Mouse (Mus musculus) right cerebral cortex, adult 18-20 months (tissue): Measurements from ENCODE around the gene Trpm8.

ENCODE experiments used
- DNase-seq: peaks from one replicate; pipeline ENCODE4 v3.0.0; 2022; ENCODE audit warnings: mixed read lengths

Trpm8 gene

DNA sequence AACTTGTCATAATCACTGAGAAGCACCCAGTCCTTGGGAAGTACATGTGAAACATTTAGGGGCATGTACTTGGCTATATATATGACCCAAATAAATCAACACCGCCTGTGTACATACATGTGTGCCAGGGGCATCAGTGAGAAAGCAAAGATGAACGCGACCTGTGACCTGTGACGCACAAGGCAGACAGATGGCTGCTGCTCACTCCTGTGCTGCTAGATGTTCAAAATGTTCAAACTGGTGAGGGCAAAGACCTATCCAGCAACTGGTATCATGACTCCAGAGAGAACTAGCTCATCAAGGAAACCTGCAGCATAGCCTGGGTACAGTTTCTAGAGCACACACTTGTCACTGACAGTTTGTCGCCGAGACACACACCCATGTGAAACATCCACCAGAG, 10.0 kb upstream of the Trpm8 start:
- DNase-seq, result no peak

- DNase-seq, result no peak
Observed at GRCm38 (mm10) chr1:88268070-88268469, 9.4 kb upstream of the Trpm8 start.

DNA sequence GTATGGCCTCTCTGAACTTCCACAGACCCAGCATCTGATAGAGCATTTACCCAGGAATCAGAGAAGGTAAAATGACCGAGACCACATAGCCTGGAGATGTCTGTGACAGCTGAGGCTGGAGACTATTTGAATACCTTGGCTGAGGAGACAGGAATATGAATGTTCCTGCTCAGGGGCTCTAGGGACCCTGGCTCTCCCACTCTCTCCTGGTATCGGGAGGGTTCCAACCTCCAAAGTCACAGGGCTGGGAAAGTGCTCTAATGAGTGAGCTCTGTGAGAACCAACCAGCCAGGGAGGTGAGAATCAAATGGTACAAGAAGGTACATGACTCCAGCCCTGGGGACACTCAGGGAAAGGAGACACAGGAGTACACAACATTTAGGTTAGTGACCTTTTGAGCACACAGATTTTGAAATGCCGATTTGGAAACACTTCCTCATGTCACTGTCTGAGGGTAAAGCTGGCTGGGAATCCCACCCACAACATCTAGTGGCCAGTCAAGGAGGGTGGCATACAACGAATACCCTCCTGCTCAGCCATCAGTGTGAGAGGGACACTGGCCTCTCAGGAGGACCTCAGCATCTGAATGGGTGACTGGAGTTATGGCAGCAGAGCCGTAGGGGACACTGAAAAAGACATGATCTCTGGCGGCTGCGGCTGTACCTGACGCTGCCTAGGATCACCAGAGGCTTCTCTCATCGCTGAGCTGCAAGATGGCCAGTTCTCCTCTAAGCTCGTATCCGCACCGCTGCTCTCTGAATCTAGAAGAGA, 7.7 kb upstream of the Trpm8 start:
- DNase-seq, result no peak

DNA sequence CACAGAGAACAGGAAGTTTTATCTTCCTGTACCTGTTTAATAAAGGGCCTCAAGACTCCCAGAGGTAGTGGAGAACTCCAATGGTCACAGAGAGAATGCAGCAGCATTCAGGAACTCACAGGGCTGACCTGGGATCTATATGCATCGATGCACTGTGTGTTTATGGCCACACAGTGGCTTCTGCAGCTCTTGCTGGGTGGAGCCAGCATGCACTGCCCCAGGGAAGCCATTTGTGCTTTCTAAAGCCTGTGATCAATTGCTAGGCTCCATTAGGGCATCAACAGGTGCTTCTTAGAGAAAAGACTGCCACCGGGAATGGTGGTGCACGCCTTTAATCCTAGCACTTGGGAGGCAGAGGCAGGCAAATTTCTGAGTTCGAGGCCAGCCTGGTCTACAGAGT, 4.6 kb upstream of the Trpm8 start:
- DNase-seq, result no peak

DNA sequence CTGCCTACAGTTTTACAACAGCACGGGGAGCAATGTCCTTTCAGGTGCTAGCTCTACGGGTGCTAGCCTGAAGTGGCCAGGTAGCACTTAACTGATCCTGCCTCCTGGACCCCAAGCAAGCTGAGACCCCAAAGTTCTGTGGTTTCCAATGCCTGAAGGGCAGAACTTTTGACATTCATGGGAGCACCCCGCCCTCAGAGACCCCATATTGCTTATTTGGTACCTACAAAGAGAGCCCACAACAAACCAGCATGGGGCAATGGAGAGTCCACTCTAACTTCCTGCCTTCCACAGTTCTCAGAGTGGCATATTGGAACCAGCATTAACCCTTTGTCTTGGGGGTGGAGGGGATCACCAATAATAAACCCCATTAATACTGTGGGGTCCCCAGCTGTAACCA, 4.1 kb upstream of the Trpm8 start:
- no peak for DNase-seq

GRCm38 (mm10) chr1:88273832-88274231, 3.6 kb upstream of the Trpm8 start:
- DNase-seq, result no peak

DNA sequence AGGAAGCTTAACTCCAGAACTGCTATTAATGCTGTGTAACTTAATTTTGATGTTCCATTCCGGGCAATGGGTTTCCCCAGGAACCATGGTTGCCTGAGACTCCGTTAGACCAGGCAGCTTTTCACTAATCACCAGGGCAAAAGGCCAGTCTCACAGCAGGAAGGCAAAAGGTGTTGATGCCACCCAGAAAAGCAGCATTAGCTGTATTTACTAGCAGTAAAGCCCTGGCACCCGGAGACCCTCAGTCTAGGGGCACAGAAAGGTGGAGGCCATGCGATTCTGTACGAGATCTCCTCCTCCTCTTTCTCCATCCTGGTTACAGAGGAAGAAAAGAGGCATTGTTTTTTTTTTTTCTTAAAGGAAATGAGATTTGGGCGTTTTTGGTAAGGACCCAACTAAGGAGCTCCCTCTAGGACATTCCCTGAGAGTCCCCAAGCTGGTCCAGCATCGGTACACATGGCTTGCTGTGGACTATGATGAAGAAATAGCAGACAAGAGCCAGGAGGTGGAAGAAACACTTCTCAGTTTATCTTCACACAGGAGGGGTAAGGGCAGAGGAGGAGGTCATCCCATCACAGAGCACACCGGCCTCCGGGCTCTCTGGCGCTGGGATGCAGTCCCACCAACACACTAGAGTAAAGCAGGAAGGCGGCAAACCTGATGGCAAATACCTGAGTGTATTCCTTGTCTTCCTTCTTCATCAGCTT, 2.9 kb upstream of the Trpm8 start:
- no peak for DNase-seq

GRCm38 (mm10) chr1:88275078-88275680, 2.3 kb upstream of the Trpm8 start:
- no peak for DNase-seq

- no peak for DNase-seq
Observed at GRCm38 (mm10) chr1:88275698-88276523, 1.6 kb upstream of the Trpm8 start.

GRCm38 (mm10) chr1:88276524-88277097, 850 bp upstream of the Trpm8 start:
- no peak for DNase-seq

DNA sequence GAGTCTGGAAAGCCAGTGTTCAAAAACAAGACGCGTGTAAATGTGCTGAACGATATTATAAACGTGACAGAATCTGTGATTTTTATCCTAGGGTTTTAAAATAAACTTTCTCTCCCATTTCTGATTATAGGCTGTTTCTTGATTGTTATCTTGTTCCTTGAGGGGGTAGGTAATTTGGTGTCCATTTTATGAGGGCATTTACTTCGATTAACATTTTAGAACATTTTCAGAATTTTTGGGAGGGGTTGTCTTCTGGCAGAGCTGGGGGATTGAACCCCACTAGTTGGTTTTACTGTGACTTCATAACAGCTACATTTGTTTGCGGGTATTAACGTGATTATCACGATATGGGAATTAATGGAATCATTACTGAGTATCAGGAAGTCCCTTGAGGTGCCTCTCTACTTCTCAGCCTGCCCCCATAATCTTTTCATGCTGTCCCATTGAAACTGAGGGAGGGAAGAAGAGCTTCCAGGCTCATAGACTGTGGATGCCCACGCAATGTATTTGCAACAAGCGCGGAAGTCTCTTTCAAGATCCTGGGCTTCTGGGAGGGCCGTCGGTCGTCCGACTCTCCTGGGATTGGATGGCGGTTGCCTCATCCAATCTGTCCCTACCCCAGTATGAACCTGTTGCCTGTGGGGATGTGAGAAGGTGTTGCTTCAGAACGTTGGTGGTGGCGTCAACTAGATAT, 504 bp downstream of the Trpm8 start:
- no peak for DNase-seq

- no peak for DNase-seq
Observed at GRCm38 (mm10) chr1:88279111-88280005, 1.9 kb downstream of the Trpm8 start.

DNA sequence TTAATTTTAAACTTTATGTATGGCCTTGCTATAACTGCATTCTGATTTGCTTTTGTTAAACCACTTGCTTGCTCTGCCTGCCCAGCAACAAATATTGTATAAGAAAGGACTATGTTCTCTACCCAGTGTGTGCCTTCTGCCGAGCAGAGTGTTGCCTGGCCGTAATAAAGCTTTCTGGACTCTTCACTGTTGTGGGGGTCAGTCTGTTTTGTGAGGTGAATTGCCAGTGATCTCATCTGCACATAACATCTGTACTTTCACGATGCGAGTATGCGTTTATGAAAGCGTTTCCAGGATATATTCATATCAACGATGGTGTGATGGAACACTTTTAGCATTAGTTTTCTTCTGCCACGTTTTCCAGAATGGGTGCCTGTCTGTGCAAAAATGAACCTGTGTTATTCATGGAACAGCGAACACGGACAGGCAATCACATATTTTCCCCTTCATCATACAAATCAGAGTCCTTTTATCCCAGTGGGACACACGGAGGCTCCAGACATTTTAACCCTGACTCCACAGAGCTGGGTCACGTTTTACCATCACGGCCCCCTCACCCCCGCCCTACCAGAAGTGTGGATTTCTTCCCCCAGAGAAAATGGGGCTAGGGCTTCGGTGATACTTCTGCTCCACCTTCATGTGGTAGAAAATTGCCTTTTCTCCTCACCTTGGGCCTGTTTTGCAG, 2.7 kb downstream of the Trpm8 start:
- DNase-seq, result no peak

- DNase-seq, result no peak
Observed at GRCm38 (mm10) chr1:88282301-88282700, 4.8 kb downstream of the Trpm8 start.

GRCm38 (mm10) chr1:88283376-88284227, 6.1 kb downstream of the Trpm8 start:
- DNase-seq, result no peak

GRCm38 (mm10) chr1:88284228-88284945, 6.9 kb downstream of the Trpm8 start:
- no peak for DNase-seq

- DNase-seq, result no peak
Observed at GRCm38 (mm10) chr1:88284946-88285320, 7.5 kb downstream of the Trpm8 start.

GRCm38 (mm10) chr1:88285652-88286051, 8.2 kb downstream of the Trpm8 start:
- DNase-seq, result no peak
